Mouse (Mus musculus) cerebellum, postnatal 4 days (tissue): ENCODE data around the gene Ptprb.

ENCODE experiments used
- DNase-seq, 2 experiments: peaks; one replicate each; pipeline ENCODE4 v3.0.0; 2022; ENCODE audit warnings: low spot score in 2 of 2, mixed read lengths in 1 of 2

Gene Ptprb

GRCm38 (mm10) chr10:116422551-116422950 is 147.2 kb downstream of the Ptprb start:
- DNase-seq: no peak

- DNase-seq: no peak
Measured at GRCm38 (mm10) chr10:116424921-116425320, 149.6 kb downstream of the Ptprb start.

GRCm38 (mm10) chr10:116426176-116426575 is 150.9 kb downstream of the Ptprb start:
- DNase-seq: no peak

- no peak for DNase-seq
Measured at GRCm38 (mm10) chr10:116428026-116428780, 152.9 kb downstream of the Ptprb start.

GRCm38 (mm10) chr10:116432421-116432820 is 157.1 kb downstream of the Ptprb start:
- no peak for DNase-seq

- no peak for DNase-seq
Measured at GRCm38 (mm10) chr10:116435455-116435854, 160.1 kb downstream of the Ptprb start.
